Mouse (Mus musculus) small intestine, adult 2 months (tissue): ENCODE measurements around the gene Ppara. TPM values are rescaled to one million over a fixed set of nuclear protein-coding genes. Genes with fewer than 3 reads are reported as not detected.

Source experiments
- H3K27ac ChIP-seq: fragments of 200-500 bp; 2 replicates; pipeline ENCODE4 v1.5.1; 2012; ENCODE audit warnings: low read depth, low read length, control low read depth, inconsistent platforms; ENCODE audit not compliant: insufficient read depth
- H3K27me3 ChIP-seq: fragments of 200-500 bp; 2 replicates; pipeline ENCODE4 v1.6.1; 2012; ENCODE audit warnings: mild to moderate bottlenecking, moderate library complexity, low read length, inconsistent platforms; ENCODE audit not compliant: control insufficient read depth, insufficient read depth
- H3K36me3 ChIP-seq: fragments of 200-500 bp; 2 replicates; pipeline ENCODE4 v1.6.1; 2012; ENCODE audit warnings: mild to moderate bottlenecking, low read length, control low read depth, inconsistent platforms; ENCODE audit not compliant: control insufficient read depth, insufficient read depth
- H3K4me1 ChIP-seq: fragments of 200-500 bp; 2 replicates; pipeline ENCODE4 v1.6.1; 2012; ENCODE audit warnings: low read length, inconsistent platforms, mixed read lengths; ENCODE audit not compliant: control insufficient read depth, insufficient read depth, insufficient read length
- H3K4me3 ChIP-seq: fragments of 200-500 bp; 2 replicates; pipeline ENCODE4 v1.5.1; 2012; ENCODE audit warnings: low read depth, mild to moderate bottlenecking, control low read depth, inconsistent platforms, low read length, moderate library complexity
- CTCF ChIP-seq: fragments of 200-500 bp; IDR thresholded peaks from 2 replicates; pipeline ENCODE4 v1.5.1; 2012; ENCODE audit warnings: low read depth, mild to moderate bottlenecking, control low read depth, inconsistent platforms, low read length, moderate library complexity, mixed read lengths; ENCODE audit not compliant: insufficient replicate concordance, insufficient read length; ENCODE audit errors: extremely low read depth
- POLR2A ChIP-seq: fragments of 200-500 bp; IDR thresholded peaks from 2 replicates; pipeline ENCODE4 v1.6.1; 2012; ENCODE audit warnings: low read depth, mild to moderate bottlenecking, control low read depth, inconsistent platforms, low read length, moderate library complexity
- WGBS: fragments of 180-500 bp; shearing (Covaris S2); methylation state at CpG from one replicate; pipeline ENCODE4 v1.1.7; 2018; 5-methylcytosine and 5-hydroxymethylcytosine counted together
- polyA plus RNA-seq: library from polyadenylated mRNA; depleted of rRNA; stranded (reverse); fragments of >200 nt; gene quantifications from 2 replicates; pipeline ENCODE4 v1.2.3, GENCODE M21; 2012; rRNA removed

Gene Ppara
- polyA plus RNA-seq: 3.7 and 7.2 TPM in 2 replicates

GRCm38 (mm10) chr15:85734571-85735033, at the start of gene Ppara:
Ppara (plus strand) TSS chr15:85734983.
- peaks cover 17% of the 10 kb centered on the region for H3K4me1 ChIP-seq
- H3K27ac ChIP-seq: peak within 1 kb of the TSS; percentile 92
- peaks cover 2% of the 10 kb centered on the region; the same call in 1 of the 2 replicates for H3K36me3 ChIP-seq
- H3K27me3 ChIP-seq: no peaks in the 10 kb centered on the region
- H3K4me3 ChIP-seq: peak within 1 kb of the TSS; percentile 95
- 3% methylated on average over 28 of the region's 28 CpGs for WGBS
- TF ChIP-seq POLR2A: no peak
- TF ChIP-seq CTCF: no peak

GRCm38 (mm10) chr15:85686641-85687395, 48.0 kb upstream of the Ppara start:
- no peak overlapping the region for H3K4me3 ChIP-seq
- WGBS: 57% methylated on average over 11 of the region's 11 CpGs
- no peaks in the 10 kb centered on the region for H3K27me3 ChIP-seq
- peaks cover 34% of the 10 kb centered on the region for H3K4me1 ChIP-seq
- peak overlapping the region; percentile 64 for H3K27ac ChIP-seq
- H3K36me3 ChIP-seq: peaks cover 75% of the 10 kb centered on the region
- TF ChIP-seq POLR2A: no peak
- TF ChIP-seq CTCF: no peak

GRCm38 (mm10) chr15:85687630-85688410, 47.0 kb upstream of the Ppara start:
- TF ChIP-seq POLR2A: no peak
- no peak for TF ChIP-seq CTCF
- 80% methylated on average over 15 of the region's 15 CpGs for WGBS
- peaks cover 82% of the 10 kb centered on the region for H3K36me3 ChIP-seq
- no peaks in the 10 kb centered on the region for H3K27me3 ChIP-seq
- no peak overlapping the region for H3K4me3 ChIP-seq
- H3K27ac ChIP-seq: peak overlapping the region; percentile 64
- peaks cover 34% of the 10 kb centered on the region for H3K4me1 ChIP-seq

GRCm38 (mm10) chr15:85688734-85689133, 46.0 kb upstream of the Ppara start:
- Histone ChIP-seq H3K27me3 (no peaks in the 10 kb centered on the region), H3K36me3 (peaks cover 82% of the 10 kb centered on the region), H3K4me3 (no peak overlapping the region), H3K4me1 (peaks cover 28% of the 10 kb centered on the region), H3K27ac (no peak overlapping the region)
- 70% methylated on average over 6 of the region's 6 CpGs for WGBS
- no peak for TF ChIP-seq CTCF
- no peak for TF ChIP-seq POLR2A

GRCm38 (mm10) chr15:85689523-85689922, 45.3 kb upstream of the Ppara start:
- Histone ChIP-seq H3K4me3 (no peak overlapping the region), H3K27ac (no peak overlapping the region), H3K36me3 (peaks cover 83% of the 10 kb centered on the region), H3K4me1 (peaks cover 21% of the 10 kb centered on the region), H3K27me3 (no peaks in the 10 kb centered on the region)
- no peak for TF ChIP-seq POLR2A
- no peak for TF ChIP-seq CTCF
- 86% methylated on average over 6 of the region's 6 CpGs for WGBS

GRCm38 (mm10) chr15:85690058-85690457, 44.7 kb upstream of the Ppara start:
- TF ChIP-seq CTCF: no peak
- no peak for TF ChIP-seq POLR2A
- Histone ChIP-seq H3K27ac (no peak overlapping the region), H3K4me3 (no peak overlapping the region), H3K36me3 (peaks cover 85% of the 10 kb centered on the region), H3K27me3 (no peaks in the 10 kb centered on the region), H3K4me1 (peaks cover 16% of the 10 kb centered on the region; the same call in 1 of the 2 replicates)
- whole genome bisulfite sequencing: 69% methylated on average over 6 of the region's 6 CpGs

GRCm38 (mm10) chr15:85690875-85691274, 43.9 kb upstream of the Ppara start:
- Histone ChIP-seq H3K36me3 (peaks cover 88% of the 10 kb centered on the region), H3K4me1 (peaks cover 11% of the 10 kb centered on the region; the same call in 1 of the 2 replicates), H3K4me3 (no peak overlapping the region), H3K27me3 (no peaks in the 10 kb centered on the region), H3K27ac (no peak overlapping the region)
- WGBS: 86% methylated on average over 5 of the region's 5 CpGs
- no peak for TF ChIP-seq POLR2A
